8 mouse cellular contexts compared by ENCODE assay signal in genomic region chr5:128596813-128597212, GRCm38 (mm10). TPM values are rescaled to one million over a fixed set of nuclear protein-coding genes. Genes with fewer than 3 reads are reported as not detected.
DNase-seq lines count a peak whose midpoint lies in the region; ATAC-seq and TF ChIP-seq lines count a peak whose summit lies in the region.
"Had no signal": no experiment of that assay in that cellular context is flagged by ENCODE, and none has a peak within 500 bp of the region (broad histone marks: within the 10 kb centered on the region; RNA-seq: fewer than 3 reads in every experiment).

No protein-coding gene starts in this region.

- TF ChIP-seq CTCF in kidney, adult 2 months (conservative IDR thresholded peaks at IDR 0.05; ENCODE audit: insufficient read depth, insufficient read length, low read depth, low read length), result no peak

- H3K27ac ChIP-seq in kidney, adult 2 months (ENCODE audit: insufficient read depth, low read depth, low read length), result no peak overlapping the region
- no peak overlapping the region for H3K27ac ChIP-seq in embryonic facial prominence, embryonic 11.5 days (replicated peaks; ENCODE audit: low read depth, low read length)
- peak overlapping the region; percentile 55 for H3K27ac ChIP-seq in hindbrain, embryonic 14.5 days
- peak overlapping the region; percentile 53; the same call in 1 of the 2 replicates for H3K27ac ChIP-seq in neural tube, embryonic 12.5 days

- WGBS in kidney, adult 2 months, result 9% methylated on average over 20 of the region's 20 CpGs
- under 1% methylated on average over 20 of the region's 20 CpGs for WGBS in embryonic facial prominence, embryonic 11.5 days
- 2% methylated on average over 20 of the region's 20 CpGs for WGBS in hindbrain, embryonic 14.5 days
- under 1% methylated on average over 20 of the region's 20 CpGs for whole genome bisulfite sequencing in neural tube, embryonic 12.5 days

- H3K4me1 ChIP-seq in kidney, adult 2 months (ENCODE audit: control insufficient read depth, insufficient read depth, low read length), result no peaks in the 10 kb centered on the region
- H3K4me1 ChIP-seq in embryonic facial prominence, embryonic 11.5 days (ENCODE audit: control insufficient read depth, insufficient read depth, low read length), result peaks cover 7% of the 10 kb centered on the region
- H3K4me1 ChIP-seq in hindbrain, embryonic 14.5 days (replicated peaks; ENCODE audit: control insufficient read depth, insufficient read depth, low read length), result peaks cover 38% of the 10 kb centered on the region; the same call in 1 of the 2 replicates
- H3K4me1 ChIP-seq in neural tube, embryonic 12.5 days, result peaks cover 57% of the 10 kb centered on the region

- no peak for ATAC-seq in embryonic facial prominence, embryonic 11.5 days (replicated peaks; ENCODE audit: insufficient number of reproducible peaks, low FRiP score, low TSS enrichment, low read depth)
- peak; percentile 16; the same call in 1 of the 2 replicates for ATAC-seq in hindbrain, embryonic 14.5 days (ENCODE audit: low FRiP score)
- ATAC-seq in neural tube, embryonic 12.5 days (ENCODE audit: low FRiP score, low read depth), result peak; percentile 34; the same call in 1 of the 2 replicates

- H3K4me3 ChIP-seq in kidney, adult 2 months (ENCODE audit: insufficient read depth, low read depth, low read length), result no peak overlapping the region
- peak overlapping the region; percentile 20 for H3K4me3 ChIP-seq in embryonic facial prominence, embryonic 11.5 days (ENCODE audit: low read depth, low read length)
- H3K4me3 ChIP-seq in hindbrain, embryonic 14.5 days (replicated peaks; ENCODE audit: low read length), result peak overlapping the region; percentile 34
- H3K4me3 ChIP-seq in neural tube, embryonic 12.5 days, result peak overlapping the region; percentile 29
- H3K4me3 ChIP-seq: megakaryocyte, embryonic 14.5 days had no signal

- H3K9ac ChIP-seq in embryonic facial prominence, embryonic 11.5 days (replicated peaks; ENCODE audit: low read length), result no peak overlapping the region; the same call in 1 of the 2 replicates
- peak overlapping the region; percentile 53 for H3K9ac ChIP-seq in hindbrain, embryonic 14.5 days
- H3K9ac ChIP-seq in neural tube, embryonic 12.5 days, result peak overlapping the region; percentile 29

- H3K36me3 ChIP-seq in kidney, adult 2 months (ENCODE audit: control insufficient read depth, insufficient read depth, low read length), result no peaks in the 10 kb centered on the region
- no peaks in the 10 kb centered on the region for H3K36me3 ChIP-seq in embryonic facial prominence, embryonic 11.5 days (replicated peaks; ENCODE audit: control insufficient read depth, insufficient read depth, low read depth, low read length)
- no peaks in the 10 kb centered on the region for H3K36me3 ChIP-seq in hindbrain, embryonic 14.5 days (replicated peaks; ENCODE audit: control insufficient read depth, insufficient read depth)
- no peaks in the 10 kb centered on the region for H3K36me3 ChIP-seq in neural tube, embryonic 12.5 days

- peak; percentile 59 for DNase-seq in kidney, postnatal 10 days
- no peak for DNase-seq in kidney, adult 2 months
- peak; percentile 53 for DNase-seq in embryonic facial prominence, embryonic 11.5 days (ENCODE audit: low spot score)
- peak; percentile 65 for DNase-seq in hindbrain, embryonic 14.5 days (ENCODE audit: low spot score)
- no peak for DNase-seq in liver
- no peak for DNase-seq in lung, adult 18-20 months

- H3K9me3 ChIP-seq in embryonic facial prominence, embryonic 11.5 days (replicated peaks; ENCODE audit: control insufficient read depth, low read length), result no peaks in the 10 kb centered on the region
- no peaks in the 10 kb centered on the region for H3K9me3 ChIP-seq in hindbrain, embryonic 14.5 days (ENCODE audit: control insufficient read depth, low read length)
- no peaks in the 10 kb centered on the region for H3K9me3 ChIP-seq in neural tube, embryonic 12.5 days

- no peak for TF ChIP-seq POLR2A in kidney, adult 2 months (IDR thresholded peaks at IDR 0.05; ENCODE audit: low read depth, low read length)

- peaks cover 1% of the 10 kb centered on the region; the same call in 1 of the 2 replicates for H3K27me3 ChIP-seq in kidney, adult 2 months (replicated peaks; ENCODE audit: control insufficient read depth, insufficient read depth, low read length)
- H3K27me3 ChIP-seq in embryonic facial prominence, embryonic 11.5 days (ENCODE audit: control insufficient read depth, insufficient read depth, low read length), result peaks cover 7% of the 10 kb centered on the region; the same call in 1 of the 2 replicates
- H3K27me3 ChIP-seq in hindbrain, embryonic 14.5 days (ENCODE audit: control insufficient read depth, insufficient read depth, low read length), result peaks cover 12% of the 10 kb centered on the region; the same call in 1 of the 2 replicates
- H3K27me3 ChIP-seq in neural tube, embryonic 12.5 days (replicated peaks), result no peaks in the 10 kb centered on the region; the same call in 1 of the 2 replicates

- H3K4me2 ChIP-seq in embryonic facial prominence, embryonic 11.5 days (ENCODE audit: low read depth, low read length), result peak overlapping the region; percentile 45
- H3K4me2 ChIP-seq in hindbrain, embryonic 14.5 days (replicated peaks), result peak overlapping the region; percentile 98
- peak overlapping the region; percentile 86 for H3K4me2 ChIP-seq in neural tube, embryonic 12.5 days (replicated peaks)

RNA-seq across cellular contexts. Expression of gene Fzd10, which starts 3.8 kb away (rescaled TPM):
- polyA plus RNA-seq in kidney, adult 2 months (2012; rRNA removed), result 0.19 and 0.20 TPM in 2 replicates
- 5.5 and 5.6 TPM in 2 replicates for polyA plus RNA-seq in embryonic facial prominence, embryonic 11.5 days (2014; fragmentation: Nextera tagmentation; extraction: Ambion mirVana)
- polyA plus RNA-seq in hindbrain, embryonic 14.5 days (2014; fragmentation: Nextera tagmentation; extraction: Ambion mirVana), result 5.3 and 5.7 TPM in 2 replicates
- 20.4 and 23.1 TPM in 2 replicates for polyA plus RNA-seq in neural tube, embryonic 12.5 days (2016; fragmentation: Nextera tagmentation; extraction: Ambion mirVana)

Comparison
In these comparisons a context has a peak if more than half of its experiments do, and no peak if none do; other contexts are left out.
1. DNase-seq: peak in kidney, postnatal 10 days (single experiment), embryonic facial prominence, embryonic 11.5 days (single experiment) and hindbrain, embryonic 14.5 days (single experiment); none in kidney, adult 2 months (single experiment), liver (single experiment) and lung, adult 18-20 months (0 of 2).
2. H3K27ac ChIP-seq: peak in hindbrain, embryonic 14.5 days (single experiment) and neural tube, embryonic 12.5 days (single experiment); none in kidney, adult 2 months (single experiment) and embryonic facial prominence, embryonic 11.5 days (single experiment).
3. H3K4me2 ChIP-seq: peak in every context shown above with its lines; median percentile 98 in hindbrain, embryonic 14.5 days; 86 in neural tube, embryonic 12.5 days; 45 in embryonic facial prominence, embryonic 11.5 days.